Mouse (Mus musculus) B cell, adult 2 months (primary cell): ENCODE results near the gene Trpm8.

Experiments
- DNase-seq, 2 experiments: peaks; one replicate each; pipeline ENCODE4 v3.0.0; 2022

Trpm8 gene

DNA sequence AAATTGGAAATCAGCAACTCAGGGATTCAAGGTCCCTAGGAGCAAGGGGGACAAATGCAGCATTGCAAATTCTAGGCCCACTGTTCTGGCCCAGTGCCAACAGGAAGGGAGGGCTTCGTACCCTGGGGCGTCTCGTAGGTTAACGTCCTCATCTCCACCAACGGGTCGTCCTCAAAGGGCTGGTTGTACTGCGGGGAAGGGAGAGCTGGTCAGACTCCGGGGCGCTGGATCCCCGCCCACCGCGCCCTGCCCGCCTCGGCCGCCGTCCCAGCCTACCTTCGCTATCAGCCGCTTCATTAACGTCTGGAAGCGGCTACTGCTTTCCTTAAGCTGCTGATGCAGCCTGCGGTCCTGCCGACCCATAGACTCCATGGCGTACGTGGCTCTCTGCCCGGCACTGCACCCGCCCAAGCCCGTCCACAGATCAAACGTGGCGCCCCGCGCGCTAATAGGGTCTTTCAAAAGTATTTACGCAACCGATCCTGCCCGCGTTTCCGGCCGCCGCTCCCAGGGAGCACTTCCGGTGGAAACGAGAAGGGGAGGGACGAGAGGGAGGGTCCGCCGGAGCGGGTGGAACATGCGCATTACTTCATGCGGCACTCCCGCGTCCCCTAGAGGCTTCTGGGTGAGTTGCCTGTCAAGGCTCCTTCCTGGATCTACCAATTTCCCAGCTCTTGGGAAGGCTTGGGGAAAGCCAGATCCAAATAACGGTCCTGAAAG lies at the start of gene Trpm8, which contains the start of gene Hjurp:
TSS of gene Trpm8 (plus strand) at position 564 of the 720 bp plus-strand sequence.
TSS of gene Hjurp (minus strand) at position 536 of the 720 bp plus-strand sequence.
- peak; percentile 98 to 99 for DNase-seq

DNA sequence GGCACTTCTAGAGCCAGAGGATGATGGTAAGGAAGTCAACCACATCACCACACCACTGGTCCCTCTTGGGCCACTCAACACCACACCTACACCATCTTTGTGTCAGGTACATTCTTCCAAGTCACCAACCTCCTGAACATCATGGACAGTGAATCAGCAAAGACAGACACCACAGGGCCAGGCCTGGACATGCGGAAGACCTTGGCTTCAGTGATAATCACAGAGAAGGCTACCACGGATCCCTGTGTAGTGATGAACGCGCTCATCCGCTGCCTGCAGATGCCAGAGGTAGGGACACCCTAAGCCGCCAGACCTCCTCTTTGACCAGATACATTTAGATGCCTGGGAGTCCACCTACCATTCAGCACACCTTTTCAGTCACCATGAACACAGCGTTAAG lies 49.3 kb upstream of the Trpm8 start:
- no peak for DNase-seq

DNA sequence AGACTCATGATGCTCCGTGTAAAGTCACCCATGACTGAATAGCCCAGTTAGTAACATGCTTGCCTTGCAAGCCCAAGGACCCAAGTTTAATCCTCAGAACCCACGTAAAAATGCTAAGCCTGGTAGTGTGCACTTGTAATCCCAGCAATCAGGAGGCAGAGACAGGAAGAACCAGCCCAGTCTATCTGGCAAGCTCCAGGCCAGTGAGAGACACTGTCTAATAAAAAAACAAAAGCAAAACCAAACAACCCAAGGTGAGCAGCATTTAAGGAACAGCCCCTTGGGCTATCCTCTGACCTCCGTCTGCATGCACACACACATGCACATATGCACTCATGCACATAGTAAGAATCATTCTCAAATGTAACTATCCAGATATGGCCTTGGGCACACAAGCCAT lies 47.9 kb upstream of the Trpm8 start:
- DNase-seq, result no peak

DNA sequence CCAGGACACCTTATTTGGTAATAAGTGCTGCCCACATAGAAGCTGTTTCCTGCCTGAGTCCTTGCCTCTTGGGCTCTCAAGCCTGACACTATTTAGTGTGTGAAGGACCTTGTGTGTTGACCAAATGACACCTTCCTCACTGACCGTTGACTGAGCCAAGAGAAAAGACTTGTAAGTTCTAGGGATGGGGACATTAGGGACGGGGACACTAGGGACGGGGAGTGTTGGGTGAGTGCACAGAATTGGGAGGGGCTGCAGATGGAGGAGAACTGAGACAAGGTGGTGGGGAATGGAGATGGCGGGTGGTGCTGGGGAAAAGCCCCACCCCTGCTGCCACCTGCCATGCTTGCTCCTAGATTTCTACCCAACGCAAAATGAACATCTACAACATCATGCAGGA lies 47.5 kb upstream of the Trpm8 start:
- DNase-seq, result no peak

DNA sequence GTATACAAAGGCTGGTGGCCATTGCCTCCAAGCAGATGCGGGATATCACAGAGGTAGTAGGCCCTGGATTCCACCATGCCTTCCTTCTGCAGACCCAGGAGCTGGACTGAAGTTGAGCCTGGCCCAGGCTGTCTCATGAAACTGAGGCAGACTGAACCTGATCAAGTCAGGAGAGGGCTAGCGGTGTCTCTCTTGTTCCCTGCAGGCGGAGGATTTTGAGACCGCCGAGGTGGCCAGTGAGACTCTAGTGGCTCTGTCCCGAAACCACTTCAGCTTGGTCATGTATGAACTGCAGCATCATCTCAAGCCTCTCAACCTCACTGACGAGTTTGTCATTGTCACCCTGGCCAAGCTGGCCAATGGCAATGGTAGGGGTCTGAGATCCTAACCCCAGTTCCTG lies 47.0 kb upstream of the Trpm8 start:
- DNase-seq, result no peak

DNA sequence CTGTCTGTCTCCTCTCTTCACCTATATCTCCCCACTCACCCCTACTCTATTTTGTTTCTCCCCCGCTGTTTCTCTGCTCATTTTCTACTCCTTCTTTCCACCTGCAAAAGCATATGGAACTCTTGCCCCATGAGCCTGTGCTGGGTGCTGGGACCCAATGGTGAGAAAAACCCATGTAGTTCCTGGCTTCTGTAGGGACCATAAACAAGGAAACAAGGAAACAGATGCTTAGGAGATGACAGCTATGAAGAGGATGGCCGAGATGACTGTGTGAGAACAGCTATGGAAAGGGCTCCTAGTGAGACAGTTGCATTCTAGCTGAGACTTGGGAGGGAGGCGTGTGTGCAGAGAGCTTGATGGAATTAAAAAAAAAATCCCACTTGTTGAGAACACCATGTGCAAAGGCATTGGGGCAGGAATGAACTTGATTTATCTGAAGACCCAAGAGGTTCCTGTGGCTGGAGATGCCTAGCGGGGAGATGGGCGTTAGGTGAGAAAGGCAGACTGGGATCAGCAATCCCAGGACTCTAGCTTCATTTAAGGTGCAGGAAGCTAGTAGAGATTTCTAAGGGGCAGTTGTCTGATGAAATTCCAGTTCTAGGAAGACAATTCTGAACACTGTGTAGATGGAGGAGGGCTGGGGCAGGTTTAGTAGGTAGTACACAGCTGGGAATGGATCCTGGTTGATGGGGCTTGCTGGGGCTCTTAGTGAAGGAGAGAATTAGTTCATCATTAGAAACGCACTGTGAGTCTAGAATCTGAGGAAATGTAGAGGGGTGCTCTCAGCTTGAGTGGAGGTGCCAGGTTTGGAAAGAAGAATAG lies 46.3 kb upstream of the Trpm8 start:
- DNase-seq, result no peak

DNA sequence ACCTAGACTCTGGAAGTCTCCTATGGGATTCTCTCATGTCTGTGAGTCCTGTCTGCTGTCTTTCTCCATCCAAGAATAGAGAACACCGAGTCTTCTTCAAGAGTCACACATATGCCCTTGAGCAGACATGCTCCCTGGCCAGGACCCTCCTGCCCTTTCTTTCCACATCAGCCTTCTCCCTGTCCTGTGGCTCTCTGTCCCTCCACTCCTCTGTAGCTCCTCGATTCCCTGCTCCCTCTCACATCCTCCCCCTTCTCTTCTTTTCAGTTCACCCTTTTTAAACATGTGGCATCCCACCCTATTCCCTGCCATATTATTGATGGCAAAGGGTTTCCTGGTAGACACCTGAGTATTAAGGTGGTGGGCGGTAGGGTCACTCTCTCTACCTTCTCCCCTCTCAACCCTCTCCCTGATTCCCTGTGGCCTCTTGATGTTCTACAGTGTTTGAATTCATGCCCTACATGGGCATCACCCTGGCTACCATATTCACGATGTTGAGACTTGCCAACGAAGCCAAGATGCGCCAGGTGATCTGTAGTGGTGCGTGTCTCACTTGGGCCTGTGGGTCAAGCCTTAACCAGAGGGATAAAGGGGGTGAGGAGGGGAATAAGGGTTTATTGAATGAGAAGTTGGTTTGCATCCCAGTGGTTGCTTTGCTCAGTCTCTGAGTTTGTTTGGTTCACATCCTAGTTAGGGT lies 45.5 kb upstream of the Trpm8 start:
- no peak for DNase-seq

- DNase-seq, result no peak
These were observed 44.6 kb upstream of the Trpm8 start for GRCm38 (mm10) chr1:88232664-88233380.

DNA sequence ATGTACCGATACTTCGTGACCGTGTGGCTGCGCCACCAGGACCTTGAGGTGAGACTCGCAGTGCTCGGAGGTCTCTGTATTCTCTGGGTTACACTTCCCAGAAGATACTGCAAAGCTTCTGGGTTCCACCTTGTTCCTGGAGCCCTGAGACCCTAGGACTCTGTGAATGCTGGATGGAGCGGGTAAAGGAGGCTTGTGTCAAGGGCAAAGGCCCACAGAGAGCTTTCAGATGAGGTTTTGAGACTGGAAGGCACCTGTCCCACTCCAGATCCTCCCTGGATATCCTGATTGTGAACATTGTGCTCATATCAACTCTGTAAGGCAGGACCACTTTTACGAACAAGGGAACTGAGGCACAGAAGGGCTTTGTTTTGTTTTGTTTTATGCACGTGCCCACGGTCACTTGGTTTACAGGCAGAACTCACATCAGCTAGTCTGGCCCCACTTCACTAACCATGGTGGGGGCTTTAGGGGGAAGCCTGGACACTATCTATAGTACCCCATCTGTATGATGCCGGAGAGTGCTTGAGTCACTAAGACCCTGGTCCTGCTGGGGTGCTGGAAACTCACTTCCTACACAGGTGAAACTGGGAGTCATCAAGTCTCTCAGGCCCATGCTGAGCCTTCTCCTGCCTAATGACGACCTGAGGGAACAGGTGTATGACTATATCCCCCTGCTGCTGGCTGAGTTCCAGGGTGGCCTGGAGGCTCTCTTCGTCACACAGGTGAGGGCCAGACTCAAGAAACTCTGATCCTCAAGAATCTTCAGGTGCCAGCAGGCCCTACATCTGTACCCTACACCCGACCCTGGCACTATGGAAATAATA lies 43.8 kb upstream of the Trpm8 start:
- no peak for DNase-seq

DNA sequence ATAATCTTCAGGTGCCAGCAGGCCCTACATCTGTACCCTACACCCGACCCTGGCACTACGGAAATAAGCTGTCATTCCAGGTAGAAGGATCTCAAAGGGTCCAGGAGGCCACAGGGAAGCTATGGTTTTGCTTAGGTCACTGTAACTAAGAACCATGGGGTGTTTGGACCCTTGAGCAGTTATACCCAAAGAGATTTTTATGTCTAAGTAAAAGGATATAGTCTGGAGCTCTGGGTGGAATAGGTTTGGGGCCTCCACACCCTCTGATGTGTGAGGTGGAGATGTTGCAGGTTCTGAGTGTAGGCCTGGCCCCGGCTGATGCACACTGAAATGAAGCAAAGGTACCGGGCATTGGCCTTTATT lies 43.2 kb upstream of the Trpm8 start:
- DNase-seq, result no peak

GRCm38 (mm10) chr1:88234646-88235045 lies 42.8 kb upstream of the Trpm8 start:
- DNase-seq, result no peak

- DNase-seq, result no peak
These were observed 42.2 kb upstream of the Trpm8 start for GRCm38 (mm10) chr1:88235046-88235893.

GRCm38 (mm10) chr1:88235894-88236415 lies 41.5 kb upstream of the Trpm8 start:
- no peak for DNase-seq

DNA sequence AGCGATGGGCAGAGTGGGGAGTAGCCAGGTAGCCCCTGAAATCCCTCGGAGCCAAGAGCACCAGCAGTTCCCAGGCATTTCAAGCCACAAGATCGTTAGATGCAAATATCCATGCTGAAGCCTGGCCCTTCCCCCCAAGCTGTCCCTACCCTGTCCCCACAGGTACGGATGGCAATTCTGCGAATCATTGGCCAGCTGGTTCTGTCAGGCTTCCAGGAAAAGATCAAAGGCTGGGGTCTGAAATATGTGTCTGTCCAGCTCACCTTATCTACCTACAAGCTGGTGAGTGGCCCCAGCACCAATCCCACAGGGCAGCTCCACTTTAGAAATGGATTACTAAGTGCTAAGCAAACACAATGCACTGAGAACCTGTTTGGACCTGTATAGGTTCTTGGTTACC lies 40.1 kb upstream of the Trpm8 start:
- no peak for DNase-seq

DNA sequence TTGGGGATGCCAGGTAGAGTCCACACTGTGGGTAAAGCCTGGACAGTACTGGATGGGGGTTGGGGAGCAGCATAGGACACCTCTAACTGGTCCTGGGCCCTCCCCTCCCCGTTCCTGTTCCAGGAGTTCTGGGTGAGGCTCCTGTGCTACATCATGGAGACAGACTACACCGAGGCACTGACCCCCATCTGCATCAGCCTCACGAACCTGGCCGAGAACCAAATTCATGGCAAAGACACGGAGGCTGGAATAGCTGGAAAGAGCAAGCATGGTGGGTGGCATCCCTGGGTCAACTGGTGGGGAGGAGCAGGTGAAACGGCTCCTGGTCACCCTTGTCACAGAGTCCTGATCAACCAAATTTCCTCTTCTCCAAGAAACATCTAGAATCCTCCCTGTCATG lies 38.7 kb upstream of the Trpm8 start:
- no peak for DNase-seq

- DNase-seq, result no peak
These were observed 37.4 kb upstream of the Trpm8 start for GRCm38 (mm10) chr1:88240072-88240471.

GRCm38 (mm10) chr1:88240579-88240978 lies 36.9 kb upstream of the Trpm8 start:
- DNase-seq, result no peak

GRCm38 (mm10) chr1:88243861-88244260 lies 33.6 kb upstream of the Trpm8 start:
- no peak for DNase-seq

DNA sequence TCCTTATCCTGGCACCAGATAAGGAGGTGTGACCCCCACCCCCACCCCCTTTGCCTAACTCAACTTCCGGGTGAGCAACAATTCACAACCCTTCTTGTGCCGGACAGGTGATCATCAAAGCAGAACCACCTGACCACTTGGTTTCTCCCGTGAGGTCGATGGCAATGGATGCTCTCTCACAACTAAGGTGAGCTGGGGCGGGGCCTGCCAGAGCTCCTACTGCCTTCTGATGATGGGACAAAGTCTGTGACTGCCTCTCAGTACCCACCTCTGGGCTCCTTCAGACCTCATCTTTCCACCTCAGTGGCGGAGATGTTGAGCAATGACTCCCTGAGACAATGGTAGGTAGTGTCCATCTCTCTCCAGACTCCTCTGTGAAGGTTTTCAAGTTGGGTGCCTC lies 31.6 kb upstream of the Trpm8 start:
- DNase-seq, result no peak

DNA sequence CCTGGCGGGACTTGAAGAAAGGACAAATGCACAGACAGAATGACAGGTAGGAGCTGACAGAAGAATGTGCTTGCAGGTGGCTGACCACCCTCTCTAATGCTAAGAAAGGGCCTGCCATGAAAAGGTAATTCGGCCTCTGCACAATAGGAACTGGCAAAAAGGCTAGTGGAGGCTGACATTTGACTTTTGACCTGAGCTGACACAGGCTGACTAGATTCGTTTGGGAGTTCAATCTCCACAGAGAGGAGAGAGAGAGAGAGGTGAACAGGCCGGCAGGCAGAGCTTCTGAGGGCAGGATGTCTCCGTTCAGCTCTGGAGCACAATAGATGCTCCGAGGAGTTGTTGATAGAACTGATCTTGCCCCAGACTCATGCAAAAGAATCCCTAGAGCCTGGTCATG lies 31.1 kb upstream of the Trpm8 start:
- DNase-seq, result no peak

DNA sequence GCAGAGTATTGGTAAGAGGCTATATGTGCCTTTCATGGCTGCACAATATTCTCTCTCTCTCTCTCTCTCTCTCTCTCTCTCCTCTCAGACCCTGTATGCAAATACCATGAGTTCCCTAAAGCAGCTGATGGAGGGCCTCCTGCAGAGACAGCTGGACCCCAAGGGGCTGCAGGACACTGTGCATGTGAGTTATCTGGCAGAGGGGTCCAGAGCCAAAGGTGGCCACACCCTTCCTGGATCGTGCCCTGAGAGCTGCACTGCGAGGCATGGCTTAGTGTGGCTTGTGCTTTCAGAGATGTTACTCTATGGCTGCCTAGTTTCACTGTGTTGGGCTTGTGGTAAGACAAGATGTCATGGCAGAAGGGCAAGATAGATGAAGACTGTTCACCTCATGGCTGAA lies 29.8 kb upstream of the Trpm8 start:
- DNase-seq, result no peak
